Mouse (Mus musculus): ENCODE measurements at regions not wholly inside any gene's neighbourhood (a gene's known extent, or its start where the extent isn't known, plus 50 kb on each side); places are given as distances from the start of the nearest gene placed in this dataset.

GRCm38 (mm10) chr9:46938628-46939027 lies 59.9 kb upstream of the Gm4791 start:
- Histone ChIP-seq H3K9me3 (ENCODE audit: control insufficient read depth, low read length) (no peaks in the 10 kb centered on the region), H3K27ac (ENCODE audit: low read length) (no peak overlapping the region), H3K4me3 (ENCODE audit: low read length) (no peak overlapping the region), H3K9ac (ENCODE audit: low read depth, low read length) (no peak overlapping the region), H3K4me1 (ENCODE audit: control insufficient read depth, insufficient read depth, low read length) (no peaks in the 10 kb centered on the region), H3K27me3 (replicated peaks; ENCODE audit: control insufficient read depth, insufficient read depth, low read length) (no peaks in the 10 kb centered on the region), H3K4me2 (ENCODE audit: low read depth, low read length) (no peak overlapping the region), H3K36me3 (ENCODE audit: control insufficient read depth, insufficient read depth, low read length) (no peaks in the 10 kb centered on the region)
- no peak for ATAC-seq
- 86% methylated on average over 3 of the region's 3 CpGs for WGBS

GRCm38 (mm10) chr9:46925641-46926040 lies 72.9 kb upstream of the Gm4791 start:
- Histone ChIP-seq H3K27ac (ENCODE audit: low read length) (no peak overlapping the region), H3K27me3 (replicated peaks; ENCODE audit: control insufficient read depth, insufficient read depth, low read length) (no peaks in the 10 kb centered on the region), H3K36me3 (ENCODE audit: control insufficient read depth, insufficient read depth, low read length) (no peaks in the 10 kb centered on the region), H3K4me2 (ENCODE audit: low read depth, low read length) (no peak overlapping the region), H3K4me3 (ENCODE audit: low read length) (no peak overlapping the region), H3K4me1 (ENCODE audit: control insufficient read depth, insufficient read depth, low read length) (no peaks in the 10 kb centered on the region), H3K9me3 (ENCODE audit: control insufficient read depth, low read length) (no peaks in the 10 kb centered on the region), H3K9ac (ENCODE audit: low read depth, low read length) (no peak overlapping the region)
- WGBS, result 56% methylated on average over 3 of the region's 3 CpGs
- ATAC-seq, result no peak

DNA sequence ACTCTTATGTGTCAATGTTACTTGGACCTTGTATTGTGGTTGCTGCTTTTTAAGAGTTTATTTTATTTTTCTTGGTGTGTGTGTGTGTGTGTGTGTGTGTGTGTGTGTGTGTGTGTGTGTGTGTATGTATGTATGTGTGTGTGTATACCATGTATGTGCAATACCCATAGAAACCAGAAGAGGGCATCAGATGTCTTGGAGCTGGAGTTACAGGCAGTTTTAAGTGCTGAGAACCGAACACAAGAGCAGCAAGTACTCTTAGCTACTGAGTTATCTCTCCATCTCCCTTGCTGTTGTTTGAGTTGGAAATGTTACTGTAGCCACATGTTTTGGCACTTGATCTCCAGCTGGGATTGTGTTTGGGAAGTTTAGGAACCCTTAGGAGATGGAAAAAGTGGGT lies 78.5 kb upstream of the Gm4791 start:
- no peaks in the 10 kb centered on the region for H3K36me3 ChIP-seq (ENCODE audit: control insufficient read depth, insufficient read depth, low read length)
- H3K9me3 ChIP-seq (ENCODE audit: control insufficient read depth, low read length), result no peaks in the 10 kb centered on the region
- no peak overlapping the region for H3K4me2 ChIP-seq (ENCODE audit: low read depth, low read length)
- ATAC-seq, result no peak
- H3K4me1 ChIP-seq (ENCODE audit: control insufficient read depth, insufficient read depth, low read length), result no peaks in the 10 kb centered on the region
- no peaks in the 10 kb centered on the region for H3K27me3 ChIP-seq (replicated peaks; ENCODE audit: control insufficient read depth, insufficient read depth, low read length)
- WGBS, result 100% methylated on average over 1 of the region's 1 CpGs
- H3K4me3 ChIP-seq (ENCODE audit: low read length), result no peak overlapping the region
- H3K27ac ChIP-seq (ENCODE audit: low read length), result no peak overlapping the region
- H3K9ac ChIP-seq (ENCODE audit: low read depth, low read length), result no peak overlapping the region

GRCm38 (mm10) chr9:46913238-46913637 lies 85.3 kb upstream of the Gm4791 start:
- no peaks in the 10 kb centered on the region for H3K36me3 ChIP-seq (ENCODE audit: control insufficient read depth, insufficient read depth, low read length)
- no peak overlapping the region for H3K4me3 ChIP-seq (ENCODE audit: low read length)
- WGBS, result 50% methylated on average over 3 of the region's 3 CpGs
- H3K4me2 ChIP-seq (ENCODE audit: low read depth, low read length), result no peak overlapping the region
- no peak for ATAC-seq
- H3K4me1 ChIP-seq (ENCODE audit: control insufficient read depth, insufficient read depth, low read length), result no peaks in the 10 kb centered on the region
- no peak overlapping the region for H3K9ac ChIP-seq (ENCODE audit: low read depth, low read length)
- no peaks in the 10 kb centered on the region for H3K9me3 ChIP-seq (ENCODE audit: control insufficient read depth, low read length)
- no peak overlapping the region for H3K27ac ChIP-seq (ENCODE audit: low read length)
- H3K27me3 ChIP-seq (replicated peaks; ENCODE audit: control insufficient read depth, insufficient read depth, low read length), result no peaks in the 10 kb centered on the region

DNA sequence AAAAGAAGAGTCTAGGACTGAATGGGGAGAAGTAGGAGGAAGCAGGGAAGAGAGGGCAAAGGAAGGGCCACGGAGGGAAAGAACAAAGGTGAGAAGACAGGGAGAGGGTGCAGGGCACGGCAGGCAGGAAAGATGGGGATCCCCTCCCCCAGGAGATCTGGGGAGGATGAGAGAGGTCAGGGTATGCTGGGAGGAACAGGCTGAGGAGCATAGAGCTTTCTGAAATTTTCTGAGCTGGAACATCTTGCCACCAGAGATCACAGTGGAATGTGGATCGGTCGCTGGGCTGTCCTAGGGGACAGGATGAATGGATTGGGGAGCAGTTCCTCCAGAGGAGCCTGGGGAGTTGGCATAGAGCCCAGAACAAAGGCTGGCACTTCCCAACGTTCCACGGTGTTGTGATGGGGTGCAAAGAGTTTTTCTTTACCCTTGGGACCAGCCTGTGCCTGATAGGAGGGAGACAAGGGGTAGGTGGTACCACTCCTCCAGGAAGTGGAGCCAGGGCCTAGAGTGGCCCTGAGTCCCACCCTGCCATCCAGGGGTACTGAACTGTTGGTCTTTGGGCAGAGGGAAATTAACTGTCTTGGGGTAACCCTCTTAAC lies 89.0 kb upstream of the Gm4791 start:
- Histone ChIP-seq H3K36me3 (ENCODE audit: control insufficient read depth, insufficient read depth, low read length) (no peaks in the 10 kb centered on the region), H3K9ac (ENCODE audit: low read depth, low read length) (no peak overlapping the region), H3K27ac (ENCODE audit: low read length) (no peak overlapping the region), H3K4me1 (ENCODE audit: control insufficient read depth, insufficient read depth, low read length) (no peaks in the 10 kb centered on the region), H3K9me3 (ENCODE audit: control insufficient read depth, low read length) (no peaks in the 10 kb centered on the region), H3K4me3 (ENCODE audit: low read length) (no peak overlapping the region), H3K27me3 (replicated peaks; ENCODE audit: control insufficient read depth, insufficient read depth, low read length) (no peaks in the 10 kb centered on the region), H3K4me2 (ENCODE audit: low read depth, low read length) (no peak overlapping the region)
- no peak for ATAC-seq
- 34% methylated on average over 6 of the region's 6 CpGs for WGBS

DNA sequence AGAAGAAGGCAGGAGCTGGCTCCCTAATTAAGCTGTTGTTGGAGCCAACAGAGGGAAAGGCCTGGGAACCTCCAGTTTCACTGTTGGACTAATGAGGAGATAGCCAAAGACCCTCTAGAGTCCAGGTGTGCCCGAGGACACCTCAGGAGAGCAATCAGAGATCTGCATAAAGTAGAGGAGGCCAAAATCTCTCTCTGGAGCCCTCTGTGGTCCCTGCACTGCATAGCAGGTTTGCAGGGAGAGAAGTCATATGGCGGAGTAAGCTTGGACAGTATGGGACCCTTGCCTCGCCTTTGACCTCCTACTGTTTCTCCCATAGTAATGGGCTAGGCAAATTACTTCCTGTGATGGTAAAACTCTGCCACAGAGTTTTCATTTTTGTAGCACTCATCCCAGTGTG lies 93.5 kb upstream of the Gm4791 start:
- Histone ChIP-seq H3K4me3 (ENCODE audit: low read length) (no peak overlapping the region), H3K27ac (ENCODE audit: low read length) (no peak overlapping the region), H3K9me3 (ENCODE audit: control insufficient read depth, low read length) (no peaks in the 10 kb centered on the region), H3K9ac (ENCODE audit: low read depth, low read length) (no peak overlapping the region), H3K36me3 (ENCODE audit: control insufficient read depth, insufficient read depth, low read length) (no peaks in the 10 kb centered on the region), H3K4me2 (ENCODE audit: low read depth, low read length) (no peak overlapping the region), H3K27me3 (replicated peaks; ENCODE audit: control insufficient read depth, insufficient read depth, low read length) (no peaks in the 10 kb centered on the region), H3K4me1 (ENCODE audit: control insufficient read depth, insufficient read depth, low read length) (no peaks in the 10 kb centered on the region)
- ATAC-seq, result no peak
- 86% methylated on average over 3 of the region's 3 CpGs for WGBS

DNA sequence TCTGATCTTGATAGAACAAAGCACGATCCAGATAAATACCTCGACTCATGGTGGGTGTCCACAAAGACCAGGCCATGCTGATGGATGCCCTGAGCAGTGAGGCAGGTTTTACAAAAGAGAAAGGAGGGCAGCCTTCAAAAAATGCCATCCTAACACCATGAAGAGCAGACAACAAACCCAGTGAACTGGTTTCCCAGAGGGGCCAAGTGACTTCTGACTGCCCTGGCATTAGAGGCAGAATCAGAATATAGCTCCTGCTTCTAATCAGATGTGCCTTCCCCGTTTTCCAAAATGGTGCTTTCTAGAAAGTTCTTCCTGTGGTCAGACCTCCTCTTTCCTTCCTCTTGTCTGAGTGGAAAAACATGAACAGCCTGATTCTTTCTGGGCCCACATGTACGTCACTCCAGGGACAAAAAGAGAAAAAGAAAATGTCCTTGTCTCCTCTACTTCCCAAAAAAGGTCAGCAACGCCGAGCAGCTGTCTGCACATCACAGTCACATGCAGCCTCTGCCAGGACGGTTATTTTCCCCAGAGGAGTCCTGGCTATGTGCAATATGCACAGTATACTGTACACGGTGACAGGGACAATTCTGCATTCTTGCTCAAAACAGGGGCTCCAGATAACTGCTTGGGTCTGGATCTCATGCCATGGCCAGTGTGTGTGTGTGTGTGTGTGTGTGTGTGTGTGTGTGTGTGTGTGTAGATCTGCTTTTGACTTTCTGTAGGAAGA lies 94.9 kb upstream of the Gm4791 start:
- Histone ChIP-seq H3K27ac (ENCODE audit: low read length) (no peak overlapping the region), H3K9ac (ENCODE audit: low read depth, low read length) (no peak overlapping the region), H3K27me3 (replicated peaks; ENCODE audit: control insufficient read depth, insufficient read depth, low read length) (no peaks in the 10 kb centered on the region), H3K36me3 (ENCODE audit: control insufficient read depth, insufficient read depth, low read length) (no peaks in the 10 kb centered on the region), H3K9me3 (ENCODE audit: control insufficient read depth, low read length) (no peaks in the 10 kb centered on the region), H3K4me1 (ENCODE audit: control insufficient read depth, insufficient read depth, low read length) (no peaks in the 10 kb centered on the region), H3K4me3 (ENCODE audit: low read length) (no peak overlapping the region), H3K4me2 (ENCODE audit: low read depth, low read length) (no peak overlapping the region)
- WGBS, result 59% methylated on average over 8 of the region's 8 CpGs
- no peak for ATAC-seq

- Histone ChIP-seq H3K9me3 (ENCODE audit: control insufficient read depth, low read length) (no peaks in the 10 kb centered on the region), H3K36me3 (ENCODE audit: control insufficient read depth, insufficient read depth, low read length) (no peaks in the 10 kb centered on the region), H3K27me3 (replicated peaks; ENCODE audit: control insufficient read depth, insufficient read depth, low read length) (no peaks in the 10 kb centered on the region), H3K4me3 (ENCODE audit: low read length) (no peak overlapping the region), H3K27ac (ENCODE audit: low read length) (no peak overlapping the region), H3K4me1 (ENCODE audit: control insufficient read depth, insufficient read depth, low read length) (no peaks in the 10 kb centered on the region), H3K9ac (ENCODE audit: low read depth, low read length) (no peak overlapping the region), H3K4me2 (ENCODE audit: low read depth, low read length) (no peak overlapping the region)
- WGBS, result 43% methylated on average over 2 of the region's 2 CpGs
- ATAC-seq, result no peak
These were observed 99.3 kb upstream of the Gm4791 start for GRCm38 (mm10) chr9:46899283-46899682.

DNA sequence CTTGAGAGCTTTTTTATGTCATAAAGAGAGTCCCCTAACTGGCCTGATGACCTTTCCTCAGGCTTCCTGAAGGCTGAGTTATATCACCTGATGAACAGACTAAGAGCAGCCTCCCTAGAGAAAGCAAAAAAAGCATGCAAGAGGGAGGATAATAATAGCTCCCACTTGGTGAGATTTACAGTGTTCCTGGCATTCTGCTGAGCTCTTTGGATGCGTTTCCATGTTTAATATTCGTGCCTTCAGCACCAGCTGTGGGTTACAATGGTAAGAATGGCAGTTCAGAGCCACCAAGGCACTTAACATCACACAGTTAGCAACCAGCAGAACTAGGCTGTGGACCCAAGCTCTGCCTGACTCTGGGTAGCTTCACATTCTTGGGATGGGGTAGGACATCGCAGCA lies 100.4 kb upstream of the Gm4791 start:
- H3K4me3 ChIP-seq (ENCODE audit: low read length), result no peak overlapping the region
- no peaks in the 10 kb centered on the region for H3K27me3 ChIP-seq (replicated peaks; ENCODE audit: control insufficient read depth, insufficient read depth, low read length)
- no peak overlapping the region for H3K9ac ChIP-seq (ENCODE audit: low read depth, low read length)
- H3K4me2 ChIP-seq (ENCODE audit: low read depth, low read length), result no peak overlapping the region
- H3K4me1 ChIP-seq (ENCODE audit: control insufficient read depth, insufficient read depth, low read length), result no peaks in the 10 kb centered on the region
- WGBS, result 68% methylated on average over 3 of the region's 3 CpGs
- ATAC-seq, result no peak
- no peaks in the 10 kb centered on the region for H3K9me3 ChIP-seq (ENCODE audit: control insufficient read depth, low read length)
- H3K27ac ChIP-seq (ENCODE audit: low read length), result no peak overlapping the region
- H3K36me3 ChIP-seq (ENCODE audit: control insufficient read depth, insufficient read depth, low read length), result no peaks in the 10 kb centered on the region

DNA sequence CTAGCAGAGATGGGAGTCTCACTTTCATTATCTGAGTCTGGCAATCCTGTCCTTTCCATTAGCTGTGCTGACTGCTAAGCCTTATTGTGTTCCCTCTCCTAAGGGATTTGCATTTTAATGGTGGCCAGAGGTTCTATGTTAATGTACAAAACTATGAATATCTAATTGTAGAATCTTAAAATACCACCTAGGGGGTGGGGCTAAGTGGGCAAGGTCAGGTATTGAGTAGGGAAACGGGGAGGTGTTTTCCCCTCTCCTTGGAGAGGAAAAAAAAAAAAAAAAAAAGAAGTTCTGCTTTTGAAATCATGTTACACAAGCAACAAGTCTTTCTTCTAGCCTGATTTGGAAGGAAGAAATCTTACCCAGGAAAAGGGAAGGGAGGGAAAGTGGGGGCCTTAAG lies 106.7 kb upstream of the Gm4791 start:
- ATAC-seq, result no peak
- no peak overlapping the region for H3K27ac ChIP-seq (ENCODE audit: low read length)
- H3K9ac ChIP-seq (ENCODE audit: low read depth, low read length), result no peak overlapping the region
- no peaks in the 10 kb centered on the region for H3K4me1 ChIP-seq (ENCODE audit: control insufficient read depth, insufficient read depth, low read length)
- H3K36me3 ChIP-seq (ENCODE audit: control insufficient read depth, insufficient read depth, low read length), result no peaks in the 10 kb centered on the region
- H3K9me3 ChIP-seq (ENCODE audit: control insufficient read depth, low read length), result no peaks in the 10 kb centered on the region
- H3K4me2 ChIP-seq (ENCODE audit: low read depth, low read length), result no peak overlapping the region
- H3K4me3 ChIP-seq (ENCODE audit: low read length), result no peak overlapping the region
- H3K27me3 ChIP-seq (replicated peaks; ENCODE audit: control insufficient read depth, insufficient read depth, low read length), result no peaks in the 10 kb centered on the region
- 74% methylated on average over 1 of the region's 1 CpGs for WGBS

Data from intestine, embryonic 16.5 days (tissue).